35 mouse cellular contexts compared by ENCODE assay signal in the genomic region with DNA sequence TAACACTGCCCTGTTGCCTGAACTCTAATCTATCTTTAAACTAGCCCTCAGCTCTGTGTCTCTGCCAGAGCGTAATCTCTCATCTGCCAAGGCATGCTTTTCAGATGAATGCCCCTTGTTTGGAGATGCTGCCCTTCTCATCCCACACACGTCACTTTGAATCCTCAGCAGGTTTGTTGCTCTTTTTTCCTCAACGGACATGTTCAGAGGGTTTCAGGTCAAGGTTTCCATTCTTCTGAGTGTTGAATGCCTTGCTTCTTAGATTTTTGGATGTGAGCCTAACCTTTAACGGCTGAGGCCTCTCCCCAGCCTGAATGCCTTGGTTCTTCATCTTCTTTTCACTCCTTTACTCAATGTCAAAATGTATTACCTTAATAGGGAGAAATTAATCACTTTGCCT. TPM values are rescaled to one million over a fixed set of nuclear protein-coding genes. Genes with fewer than 3 reads are reported as not detected.
DNase-seq lines count a peak whose midpoint lies in the region; ATAC-seq and TF ChIP-seq lines count a peak whose summit lies in the region.
"Had no signal": no experiment of that assay in that cellular context is flagged by ENCODE, and none has a peak within 500 bp of the region (broad histone marks: within the 10 kb centered on the region; RNA-seq: fewer than 3 reads in every experiment).

No protein-coding gene starts in this region.

- H3K27me3 ChIP-seq in lung, embryonic 14.5 days (ENCODE audit: insufficient read depth, low read length) = no peaks in the 10 kb centered on the region
- no peaks in the 10 kb centered on the region for H3K27me3 ChIP-seq in testis, adult 2 months (ENCODE audit: control insufficient read depth, insufficient read depth, low read length)
- H3K27me3 ChIP-seq: embryonic facial prominence, embryonic 15.5 days; forebrain, embryonic 12.5 days; heart, embryonic 15.5 days; hindbrain, embryonic 15.5 days; limb, embryonic 15.5 days; liver, embryonic 13.5 days; neural tube, embryonic 12.5 days; stomach, embryonic 15.5 days had no signal

- no peak overlapping the region for H3K4me3 ChIP-seq in lung, embryonic 14.5 days (ENCODE audit: low read depth, low read length)
- no peak overlapping the region for H3K4me3 ChIP-seq in lung, adult 2 months (replicated peaks; ENCODE audit: extremely low read depth, low read depth, low read length)
- no peak overlapping the region for H3K4me3 ChIP-seq in testis, adult 2 months (ENCODE audit: control insufficient read depth, low read depth, low read length)
- H3K4me3 ChIP-seq: embryonic facial prominence, embryonic 15.5 days; forebrain, embryonic 12.5 days; heart, embryonic 10.5 days; heart, embryonic 15.5 days; hindbrain, embryonic 15.5 days; limb, embryonic 10.5 days; limb, embryonic 15.5 days; liver, embryonic 13.5 days; myocyte; neural tube, embryonic 12.5 days; stomach, embryonic 15.5 days had no signal

- intact Hi-C loops in heart, postnatal 36 days (cut with DNase I) = no loop called here

- no peak overlapping the region for H3K27ac ChIP-seq in lung, embryonic 14.5 days (ENCODE audit: low read depth)
- H3K27ac ChIP-seq in testis, adult 2 months (ENCODE audit: control insufficient read depth, insufficient read depth, low read depth, low read length) = peak overlapping the region; percentile 25; the same call in 1 of the 2 replicates
- H3K27ac ChIP-seq: embryonic facial prominence, embryonic 15.5 days; forebrain, embryonic 12.5 days; heart, embryonic 10.5 days; heart, embryonic 15.5 days; hindbrain, embryonic 15.5 days; limb, embryonic 10.5 days; limb, embryonic 15.5 days; liver, embryonic 13.5 days; macrophage; neural tube, embryonic 12.5 days; stomach, embryonic 15.5 days had no signal

- H3K9me3 ChIP-seq in lung, embryonic 14.5 days (ENCODE audit: low read depth, low read length) = no peaks in the 10 kb centered on the region
- H3K9me3 ChIP-seq: embryonic facial prominence, embryonic 15.5 days; forebrain, embryonic 12.5 days; heart, embryonic 10.5 days; heart, embryonic 15.5 days; hindbrain, embryonic 15.5 days; limb, embryonic 10.5 days; limb, embryonic 15.5 days; liver, embryonic 13.5 days; neural tube, embryonic 12.5 days; stomach, embryonic 15.5 days had no signal

- ATAC-seq in lung, embryonic 14.5 days (ENCODE audit: insufficient read depth) = no peak; the same call in 1 of the 2 replicates
- ATAC-seq: activated CD4-positive, CD25-positive, alpha-beta regulatory T cell, adult 4 months; inflammation-experienced regulatory T-cells, adult 6 months; midbrain, embryonic 16.5 days had no signal

- TF ChIP-seq CTCF in lung, embryonic 14.5 days (IDR thresholded peaks at IDR 0.05; ENCODE audit: low read depth) = no peak
- TF ChIP-seq CTCF in lung, adult 2 months (IDR thresholded peaks at IDR 0.05; ENCODE audit: insufficient read depth, low read length) = no peak
- no peak for TF ChIP-seq CTCF in testis, adult 2 months (IDR thresholded peaks at IDR 0.05; ENCODE audit: control insufficient read depth, insufficient read depth, insufficient replicate concordance, low read depth, low read length)

- peak; percentile 21 for DNase-seq in lung, embryonic 14.5 days
- no peak for DNase-seq in lung, adult 2 months
- no peak for DNase-seq in testis, postnatal 10 days (ENCODE audit: low spot score)
- DNase-seq in retina, embryonic 14.5 days (ENCODE audit: low spot score) = peak; percentile 52
- no peak for DNase-seq in heart, postnatal 36 days
- DNase-seq: adrenal gland, adult 2 months; adrenal gland, postnatal 36 days; B cell, adult 2 months; cerebellum, adult 2 months; cerebellum, postnatal 14 days; gastrocnemius, postnatal 25 days; heart, adult 11 months; kidney, adult 11 months; kidney, postnatal 14 days; layer of hippocampus, adult 9-11 months; liver, embryonic 13.5 days; lung, adult 18-20 months; right cerebral cortex, postnatal 25 days; thymus, adult 2 months; thymus, postnatal 36 days had no signal

- no peak overlapping the region for H3K9ac ChIP-seq in lung, embryonic 14.5 days
- H3K9ac ChIP-seq: embryonic facial prominence, embryonic 15.5 days; forebrain, embryonic 12.5 days; heart, embryonic 15.5 days; hindbrain, embryonic 15.5 days; limb, embryonic 15.5 days; liver, embryonic 13.5 days; neural tube, embryonic 12.5 days; stomach, embryonic 15.5 days had no signal

- no peaks in the 10 kb centered on the region for H3K36me3 ChIP-seq in lung, embryonic 14.5 days (ENCODE audit: insufficient read depth)
- H3K36me3 ChIP-seq in testis, adult 2 months (ENCODE audit: control insufficient read depth, insufficient read depth, low read length) = no peaks in the 10 kb centered on the region
- H3K36me3 ChIP-seq: embryonic facial prominence, embryonic 15.5 days; forebrain, embryonic 12.5 days; heart, embryonic 10.5 days; heart, embryonic 15.5 days; hindbrain, embryonic 15.5 days; limb, embryonic 10.5 days; limb, embryonic 15.5 days; liver, embryonic 13.5 days; neural tube, embryonic 12.5 days; stomach, embryonic 15.5 days had no signal

- 14% methylated on average over 4 of the region's 4 CpGs for WGBS in lung, embryonic 14.5 days
- 27% methylated on average over 4 of the region's 4 CpGs for WGBS in lung, adult 2 months

- no peak for TF ChIP-seq POLR2A in lung, adult 2 months (IDR thresholded peaks at IDR 0.05; ENCODE audit: borderline replicate concordance, extremely low read depth, low read depth, low read length)
- TF ChIP-seq POLR2A in testis, adult 2 months (IDR thresholded peaks at IDR 0.05; ENCODE audit: control insufficient read depth, low read depth, low read length) = no peak

- peaks cover 4% of the 10 kb centered on the region for H3K4me1 ChIP-seq in lung, embryonic 14.5 days (ENCODE audit: insufficient read depth)
- H3K4me1 ChIP-seq in lung, adult 2 months (ENCODE audit: control insufficient read depth, insufficient read depth, low read length) = no peaks in the 10 kb centered on the region; the same call in 1 of the 2 replicates
- H3K4me1 ChIP-seq in testis, adult 2 months (ENCODE audit: control insufficient read depth, insufficient read depth, low read length) = no peaks in the 10 kb centered on the region
- H3K4me1 ChIP-seq: forebrain, embryonic 12.5 days; heart, embryonic 10.5 days; heart, embryonic 15.5 days; hindbrain, embryonic 15.5 days; limb, embryonic 10.5 days; limb, embryonic 15.5 days; liver, embryonic 13.5 days; neural tube, embryonic 12.5 days; stomach, embryonic 15.5 days had no signal

- H3K4me2 ChIP-seq in lung, embryonic 14.5 days = no peak overlapping the region
- H3K4me2 ChIP-seq: embryonic facial prominence, embryonic 15.5 days; forebrain, embryonic 12.5 days; heart, embryonic 15.5 days; hindbrain, embryonic 15.5 days; limb, embryonic 15.5 days; liver, embryonic 13.5 days; neural tube, embryonic 12.5 days; stomach, embryonic 15.5 days had no signal

RNA-seq across cellular contexts. Expression of a gene that starts 16.1 kb away (rescaled TPM):
- 19.2 TPM in 2 replicates for polyA plus RNA-seq in lung, embryonic 14.5 days (2014; fragmentation: Nextera tagmentation; extraction: Ambion mirVana)
- 190 and 242 TPM in 2 replicates for polyA plus RNA-seq in lung, adult 2 months (2012; rRNA removed)
- polyA plus RNA-seq in testis, adult 2 months (2012; rRNA removed) = 80.3 and 95.7 TPM in 2 replicates
- total RNA-seq in heart, postnatal 36 days (2021) = 10 to 100 TPM; 25.1 to 33.4 TPM
- polyA plus RNA-seq: inflammation-experienced regulatory T-cells, adult 6 months; myocyte had no signal

Comparison
In these comparisons a context has a peak if more than half of its experiments do, and no peak if none do; other contexts are left out.
1. DNase-seq: peak in lung, embryonic 14.5 days (single experiment) and retina, embryonic 14.5 days (single experiment); none in lung, adult 2 months (single experiment), testis, postnatal 10 days (single experiment) and heart, postnatal 36 days (0 of 2).